Mouse (Mus musculus) megakaryocyte-erythroid progenitor cell, adult 5 weeks (primary cell): ENCODE results near the gene Cep57l1. TPM values are rescaled to one million over a fixed set of nuclear protein-coding genes. Genes with fewer than 3 reads are reported as not detected.

Experiments
- polyA plus RNA-seq: library from polyadenylated mRNA; stranded (reverse); fragments of >175 nt; gene quantifications from 2 replicates; pipeline ENCODE4 v1.2.3, GENCODE M21; 2012

The Cep57l1 gene
- 1.7 and 1.9 TPM in 2 replicates for polyA plus RNA-seq

DNA sequence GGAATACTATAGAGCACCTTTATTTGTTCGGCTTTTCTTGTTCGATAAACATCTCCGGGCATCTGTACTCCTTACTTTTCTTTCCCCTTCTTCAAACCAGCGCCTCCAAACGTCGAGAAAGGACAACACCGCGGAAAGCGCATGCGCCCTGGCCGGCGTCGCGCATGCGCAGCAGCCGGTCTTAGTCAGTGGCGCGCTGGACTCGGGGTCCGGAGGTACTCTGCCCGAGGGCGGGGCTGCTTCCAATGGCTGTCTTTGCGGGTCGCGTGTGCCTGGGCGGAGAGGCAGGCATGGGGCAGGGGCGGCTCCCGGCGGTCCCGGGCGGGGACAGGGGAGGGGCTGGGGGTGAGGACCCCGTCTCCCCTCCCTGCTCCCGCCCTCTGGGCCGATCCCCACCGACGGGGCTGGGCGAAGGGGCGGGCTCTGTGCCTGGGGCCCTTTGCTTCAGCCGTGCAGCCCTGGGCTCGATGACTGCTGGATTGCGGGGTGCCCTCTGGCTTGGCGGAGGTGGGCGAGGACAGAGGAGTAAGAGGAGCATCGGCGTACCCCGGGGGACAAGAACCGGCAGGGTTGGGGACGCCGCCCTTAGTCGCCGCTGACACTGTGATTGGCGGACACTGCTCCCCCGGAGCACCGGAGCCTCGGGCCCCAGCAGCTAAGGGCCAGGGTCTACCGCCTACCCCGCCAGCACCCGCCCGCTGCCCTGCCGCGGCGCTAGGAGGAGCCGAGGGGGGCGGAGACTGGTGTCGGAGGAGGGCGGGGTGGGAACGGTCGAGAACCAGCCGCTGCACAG is at the start of gene Cep57l1, which contains the start of gene Sesn1:
Cep57l1 (minus strand) TSS at position 101 of the 793 bp plus-strand sequence.
Sesn1 (plus strand) TSS at position 165 of the 793 bp plus-strand sequence.

DNA sequence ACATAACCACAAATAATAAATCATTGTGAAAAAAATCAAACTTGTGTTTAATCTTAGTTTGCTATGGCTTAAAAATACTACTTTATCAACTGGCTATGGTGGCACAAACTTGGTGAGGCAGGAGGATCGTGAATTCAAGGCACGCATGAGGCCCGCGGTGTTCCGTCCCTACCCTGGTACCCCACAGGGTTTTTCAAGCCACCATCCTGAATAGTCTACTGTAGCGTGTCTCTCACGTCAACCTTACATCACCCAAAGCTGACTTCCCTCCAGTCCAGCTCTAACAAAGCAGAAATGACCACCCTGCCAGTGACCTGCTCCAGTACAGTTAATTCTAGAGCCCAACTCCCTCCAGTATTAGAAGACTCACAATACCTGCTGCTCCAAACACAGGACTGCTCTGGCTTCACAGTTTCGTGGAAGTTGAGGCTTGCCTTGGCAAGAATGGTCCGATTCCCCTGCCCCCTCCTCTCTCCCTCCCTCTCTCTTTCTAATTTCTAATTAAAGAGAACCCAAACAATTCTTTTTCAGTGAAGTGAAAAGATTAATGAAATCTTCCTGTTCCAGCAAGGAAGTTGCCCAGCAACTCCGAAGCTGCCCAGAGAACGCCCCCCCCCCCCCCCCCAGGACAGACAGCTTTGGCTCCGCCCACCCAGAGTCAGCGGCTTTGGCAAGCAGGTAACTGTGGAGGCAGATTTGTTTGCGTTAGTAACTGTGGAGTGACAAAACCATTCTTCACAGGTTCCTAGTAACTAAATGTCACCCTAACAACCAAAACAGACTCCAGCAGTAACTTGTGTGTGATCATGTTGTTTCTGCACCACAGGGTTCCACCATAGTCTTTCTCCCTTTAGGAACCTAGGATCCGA is 93.4 kb downstream of the Cep57l1 start, which contains the start of gene Ccdc162:
Ccdc162 (minus strand) TSS at position 606 of the 869 bp plus-strand sequence.

Other genes with a start within 250 kb of the Cep57l1 start
- 0.01 and 0.09 TPM in 2 replicates for gene Ccdc162, start 93.2 kb downstream of the Cep57l1 start, polyA plus RNA-seq
- gene Sesn1, start 64 bp upstream of the Cep57l1 start, polyA plus RNA-seq = 8.5 and 9.9 TPM in 2 replicates
- gene Armc2, start 208.6 kb upstream of the Cep57l1 start, polyA plus RNA-seq = 0.05 and 0.34 TPM in 2 replicates